Mouse (Mus musculus): ENCODE measurements at regions not wholly inside any gene's neighbourhood (a gene's known extent, or its start where the extent isn't known, plus 50 kb on each side); places are given as distances from the start of the nearest gene placed in this dataset.

- no peak for DNase-seq (ENCODE audit: low read depth)
Observed at GRCm38 (mm10) chr5:10495086-10495485, 248.8 kb upstream of the Gm5152 start.

- DNase-seq (ENCODE audit: low read depth): no peak
Observed at GRCm38 (mm10) chr5:10478073-10478472, 231.7 kb upstream of the Gm5152 start.

GRCm38 (mm10) chr5:10477461-10477860 lies 231.1 kb upstream of the Gm5152 start:
- DNase-seq (ENCODE audit: low read depth): no peak

- DNase-seq (ENCODE audit: low read depth): no peak
Observed at GRCm38 (mm10) chr5:10446584-10446983, 200.3 kb upstream of the Gm5152 start.

GRCm38 (mm10) chr5:10417691-10418217 lies 171.4 kb upstream of the Gm5152 start:
- DNase-seq (ENCODE audit: low read depth): no peak

- no peak for DNase-seq (ENCODE audit: low read depth)
Observed at GRCm38 (mm10) chr5:10416949-10417348, 170.6 kb upstream of the Gm5152 start.

- DNase-seq (ENCODE audit: low read depth): no peak
Observed at GRCm38 (mm10) chr5:10414019-10414418, 167.7 kb upstream of the Gm5152 start.

GRCm38 (mm10) chr5:10393571-10393970 lies 147.2 kb upstream of the Gm5152 start:
- DNase-seq (ENCODE audit: low read depth): peak; percentile 30

- peak; percentile 6 for DNase-seq (ENCODE audit: low read depth)
Observed at GRCm38 (mm10) chr5:10388991-10389390, 142.7 kb upstream of the Gm5152 start.

- DNase-seq (ENCODE audit: low read depth): no peak
Observed at GRCm38 (mm10) chr5:10352126-10352525, 105.8 kb upstream of the Gm5152 start.

- DNase-seq (ENCODE audit: low read depth): no peak
Observed at GRCm38 (mm10) chr5:10320611-10321010, 74.3 kb upstream of the Gm5152 start.

Data from 416B (cell line).